Mouse (Mus musculus) heart, embryonic 16.5 days (tissue): ENCODE measurements around the gene Efna3. TPM values are rescaled to one million over a fixed set of nuclear protein-coding genes. Genes with fewer than 3 reads are reported as not detected.
A peak's percentile ranks its signal among the peaks of the same experiment; 100 is the strongest.

Experiments
- ATAC-seq: fragments of 200-750 bp; cut with Nextera tagmentation; replicated peaks from 2 replicates; pipeline ENCODE4 v1.8.0; 2017; ENCODE audit warnings: moderate number of reproducible peaks; ENCODE audit not compliant: insufficient read depth, low FRiP score; ENCODE audit errors: extremely low read depth
- H3K27ac ChIP-seq: fragments of 300-500 bp; sonication (generic); 2 replicates; pipeline ENCODE4 v1.5.1; 2014; ENCODE audit warnings: mild to moderate bottlenecking, low read length, control low read depth, moderate library complexity
- H3K27me3 ChIP-seq: fragments of 300-500 bp; sonication (generic); 2 replicates; pipeline ENCODE4 v1.6.1; 2014; ENCODE audit warnings: low read length, mixed read lengths; ENCODE audit not compliant: control insufficient read depth, insufficient read depth
- H3K36me3 ChIP-seq: fragments of 300-500 bp; sonication (generic); 2 replicates; pipeline ENCODE4 v1.6.1; 2014; ENCODE audit not compliant: control insufficient read depth, insufficient read depth
- H3K4me1 ChIP-seq: fragments of 300-500 bp; sonication (generic); 2 replicates; pipeline ENCODE4 v1.6.1; 2014; ENCODE audit warnings: low read length, mixed read lengths; ENCODE audit not compliant: control insufficient read depth, insufficient read depth
- H3K4me2 ChIP-seq: fragments of 300-500 bp; sonication (generic); 2 replicates; pipeline ENCODE4 v1.6.1; 2014; ENCODE audit warnings: low read depth, mild to moderate bottlenecking, control low read depth, low read length
- H3K4me3 ChIP-seq: fragments of 300-500 bp; sonication (generic); 2 replicates; pipeline ENCODE4 v1.5.1; 2014; ENCODE audit warnings: mild to moderate bottlenecking, control low read depth, low read length
- H3K9ac ChIP-seq: fragments of 300-500 bp; sonication (generic); 2 replicates; pipeline ENCODE4 v1.6.1; 2014; ENCODE audit warnings: low read length, control low read depth
- H3K9me3 ChIP-seq: fragments of 300-500 bp; sonication (generic); replicated peaks from 2 replicates; pipeline ENCODE4 v1.6.1; 2016; ENCODE audit warnings: low read length; ENCODE audit not compliant: control insufficient read depth
- WGBS: fragments of 180-500 bp; shearing (Covaris S2); extraction: QIAGEN DNeasy Blood & Tissue Kit; methylation state at CpG from one replicate; pipeline ENCODE4 v1.1.7; 2014; 5-methylcytosine and 5-hydroxymethylcytosine counted together
- polyA plus RNA-seq: library from polyadenylated mRNA; unstranded; fragments of >200 nt; fragmentation: Nextera tagmentation; extraction: Ambion mirVana; gene quantifications from 2 replicates; pipeline ENCODE4 v1.2.1, GENCODE M21; 2015

The Efna3 gene
- polyA plus RNA-seq, 1 experiment from 2014 or later: 0.89 TPM

GRCm38 (mm10) chr3:89278643-89279042, 44.1 kb downstream of the Efna3 start:
- H3K4me3 ChIP-seq: peak overlapping the region; percentile 69
- no peak for ATAC-seq
- WGBS: 17% methylated on average over 8 of the region's 8 CpGs
- H3K9ac ChIP-seq: peak overlapping the region; percentile 83
- peaks cover 12% of the 10 kb centered on the region for H3K36me3 ChIP-seq
- no peaks in the 10 kb centered on the region for H3K9me3 ChIP-seq
- H3K27ac ChIP-seq: peak overlapping the region; percentile 91
- peaks cover 2% of the 10 kb centered on the region; the same call in 1 of the 2 replicates for H3K27me3 ChIP-seq
- H3K4me1 ChIP-seq: peaks cover 28% of the 10 kb centered on the region
- H3K4me2 ChIP-seq: peak overlapping the region; percentile 98

GRCm38 (mm10) chr3:89278107-89278506, 44.7 kb downstream of the Efna3 start:
- H3K27me3 ChIP-seq: peaks cover 2% of the 10 kb centered on the region; the same call in 1 of the 2 replicates
- H3K4me3 ChIP-seq: peak overlapping the region; percentile 69
- H3K4me2 ChIP-seq: peak overlapping the region; percentile 98
- 41% methylated on average over 7 of the region's 7 CpGs for WGBS
- peak; percentile 11 for ATAC-seq
- peaks cover 28% of the 10 kb centered on the region for H3K4me1 ChIP-seq
- peaks cover 12% of the 10 kb centered on the region for H3K36me3 ChIP-seq
- no peaks in the 10 kb centered on the region for H3K9me3 ChIP-seq
- H3K9ac ChIP-seq: peak overlapping the region; percentile 83
- peak overlapping the region; percentile 91 for H3K27ac ChIP-seq

DNA sequence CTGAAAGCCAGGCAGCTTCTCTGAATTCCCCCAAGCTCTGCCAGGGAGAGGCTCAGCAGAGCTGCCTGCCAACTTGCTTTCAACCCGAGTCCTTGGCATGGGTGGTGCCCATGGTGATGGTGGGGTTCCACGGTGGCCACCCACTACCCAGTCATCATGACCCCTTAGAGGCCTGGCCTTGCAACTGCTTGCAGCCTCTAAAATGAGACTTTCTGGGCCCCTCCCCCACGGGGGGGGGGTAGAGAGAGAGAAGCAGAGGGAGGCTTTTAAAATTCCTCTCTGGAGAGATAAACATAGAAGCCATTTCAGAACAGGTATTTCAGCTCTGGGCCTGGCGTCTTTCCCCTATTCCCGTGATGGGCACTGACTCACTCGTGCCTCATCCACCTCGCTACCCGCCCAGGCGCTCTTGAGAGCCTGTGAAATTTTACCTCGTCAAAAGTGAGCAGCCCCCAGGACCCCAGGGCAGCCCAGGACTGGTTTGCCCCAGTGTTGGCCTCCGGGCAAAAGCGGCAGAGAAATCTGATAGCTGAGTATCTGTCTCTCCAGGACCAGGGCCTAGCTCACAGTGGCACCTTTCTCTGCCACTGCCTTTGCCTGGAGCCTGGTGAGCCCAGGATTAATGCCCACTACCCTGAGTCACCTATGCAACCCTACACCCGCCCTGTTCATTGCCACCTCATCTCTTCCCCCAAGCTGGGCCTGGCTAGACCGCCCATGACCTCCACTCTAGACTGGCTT, 45.3 kb downstream of the Efna3 start:
- H3K9me3 ChIP-seq: no peaks in the 10 kb centered on the region
- peak overlapping the region; percentile 69 for H3K4me3 ChIP-seq
- H3K27me3 ChIP-seq: no peaks in the 10 kb centered on the region
- H3K27ac ChIP-seq: peak overlapping the region; percentile 91
- peaks cover 28% of the 10 kb centered on the region for H3K4me1 ChIP-seq
- 23% methylated on average over 14 of the region's 14 CpGs for WGBS
- peak; percentile 6; the same call in 1 of the 2 replicates for ATAC-seq
- peak overlapping the region; percentile 83 for H3K9ac ChIP-seq
- peaks cover 15% of the 10 kb centered on the region for H3K36me3 ChIP-seq
- peak overlapping the region; percentile 98 for H3K4me2 ChIP-seq

- H3K36me3 ChIP-seq: peaks cover 21% of the 10 kb centered on the region
- no peak for ATAC-seq
- H3K27me3 ChIP-seq: no peaks in the 10 kb centered on the region
- H3K4me3 ChIP-seq: no peak overlapping the region
- H3K4me2 ChIP-seq: peak overlapping the region; percentile 98; the same call in 1 of the 2 replicates
- WGBS: 87% methylated on average over 13 of the region's 13 CpGs
- H3K9me3 ChIP-seq: no peaks in the 10 kb centered on the region
- H3K27ac ChIP-seq: no peak overlapping the region
- H3K9ac ChIP-seq: no peak overlapping the region
- peaks cover 27% of the 10 kb centered on the region for H3K4me1 ChIP-seq
Measured at GRCm38 (mm10) chr3:89276061-89276460, 46.7 kb downstream of the Efna3 start.

DNA sequence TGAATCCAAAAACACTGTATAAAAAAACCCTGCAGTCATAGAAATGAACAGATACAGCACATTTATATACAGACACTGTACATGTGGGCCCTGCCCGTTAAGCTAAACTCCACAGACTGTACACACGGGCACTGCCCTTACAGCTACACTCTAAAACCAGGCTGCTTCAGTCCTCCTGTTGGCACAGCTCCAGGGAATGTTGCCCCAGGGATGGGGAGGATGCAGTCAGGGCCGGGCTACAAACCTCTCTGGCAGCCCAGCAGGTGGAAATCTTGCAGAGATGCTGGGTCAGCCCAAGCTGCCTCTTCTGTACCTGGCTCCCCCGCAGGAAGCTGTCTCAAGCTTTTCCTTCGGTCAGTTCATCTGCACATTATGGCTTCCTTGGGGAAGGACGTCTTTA, 51.0 kb downstream of the Efna3 start:
- Histone ChIP-seq H3K27me3 (no peaks in the 10 kb centered on the region), H3K4me2 (no peak overlapping the region), H3K9me3 (no peaks in the 10 kb centered on the region), H3K27ac (no peak overlapping the region), H3K36me3 (peaks cover 21% of the 10 kb centered on the region), H3K4me1 (peaks cover 37% of the 10 kb centered on the region), H3K9ac (no peak overlapping the region), H3K4me3 (no peak overlapping the region)
- WGBS: 43% methylated on average over 6 of the region's 6 CpGs
- ATAC-seq: no peak

DNA sequence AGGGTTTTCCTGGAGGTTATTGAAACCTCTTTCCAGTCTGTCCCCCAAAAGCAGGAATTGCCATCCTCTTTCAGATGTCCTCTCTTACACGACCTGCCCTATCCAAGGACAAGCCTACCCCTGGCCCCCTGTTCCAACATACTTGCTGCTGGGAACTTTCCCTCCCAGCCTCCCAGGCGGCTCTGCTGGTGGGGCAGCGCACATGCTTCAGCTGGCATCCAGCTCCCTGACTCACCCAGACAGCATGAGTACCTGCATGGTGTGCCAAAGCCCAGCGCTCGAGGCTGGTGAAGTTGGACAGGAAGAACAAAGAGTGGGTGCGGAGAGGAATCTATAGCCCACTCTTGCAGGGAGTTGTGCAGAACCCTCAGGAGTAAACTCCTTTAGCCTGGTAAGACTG, 51.9 kb downstream of the Efna3 start:
- Histone ChIP-seq H3K27me3 (no peaks in the 10 kb centered on the region), H3K9me3 (no peaks in the 10 kb centered on the region), H3K36me3 (peaks cover 20% of the 10 kb centered on the region), H3K27ac (peak overlapping the region; percentile 85), H3K4me1 (peaks cover 37% of the 10 kb centered on the region), H3K4me3 (peak overlapping the region; percentile 69; the same call in 1 of the 2 replicates), H3K4me2 (peak overlapping the region; percentile 82), H3K9ac (peak overlapping the region; percentile 77)
- no peak for ATAC-seq
- WGBS: 48% methylated on average over 6 of the region's 6 CpGs

DNA sequence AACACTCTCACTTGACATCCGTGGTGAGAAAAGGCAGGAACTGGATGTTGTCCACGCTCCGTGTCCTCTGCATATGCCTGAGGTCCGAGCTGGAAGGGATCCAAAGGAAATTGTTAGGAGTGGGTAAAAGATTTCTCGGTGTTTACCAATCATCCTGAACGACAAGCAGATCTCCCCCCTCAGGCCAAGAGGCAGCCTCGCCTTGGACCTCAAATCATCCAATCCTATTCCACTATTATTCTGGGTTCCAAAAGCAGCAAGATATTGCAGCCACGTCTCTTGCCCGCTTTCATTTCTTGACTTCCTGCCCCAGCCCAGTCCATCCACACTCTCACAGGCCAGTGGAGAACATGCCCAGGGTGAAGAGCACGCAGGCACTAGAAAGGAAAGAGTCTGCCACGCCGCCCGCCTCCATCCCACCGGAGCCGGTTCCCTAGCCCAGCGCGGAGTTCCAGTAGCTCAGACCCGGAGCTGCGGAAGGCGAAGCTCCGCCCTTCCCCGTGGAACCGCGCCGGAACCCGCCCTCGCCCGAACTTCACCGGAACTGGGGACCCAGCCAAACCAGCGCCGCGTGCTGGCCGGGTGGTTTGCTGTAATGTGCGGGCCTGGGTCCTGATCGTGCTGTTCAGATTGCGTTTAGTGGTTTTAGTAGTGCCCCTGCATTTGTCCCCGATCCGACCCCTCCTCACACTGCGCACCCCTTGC, 52.6 kb downstream of the Efna3 start, which contains the start of gene Slc50a1:
Gene Slc50a1 (minus strand): TSS at position 520 of the 705 bp plus-strand sequence.
- H3K4me1 ChIP-seq: peaks cover 38% of the 10 kb centered on the region
- peaks cover 13% of the 10 kb centered on the region for H3K36me3 ChIP-seq
- H3K4me3 ChIP-seq: peak within 1 kb of the TSS; percentile 69
- peak within 1 kb of the TSS; percentile 77 for H3K9ac ChIP-seq
- H3K27ac ChIP-seq: peak within 1 kb of the TSS; percentile 85
- peak within 1 kb of the TSS; percentile 82 for H3K4me2 ChIP-seq
- peak; percentile 58 for ATAC-seq
- H3K9me3 ChIP-seq: no peaks in the 10 kb centered on the region
- no peaks in the 10 kb centered on the region for H3K27me3 ChIP-seq
- WGBS: 3% methylated on average over 39 of the region's 39 CpGs

DNA sequence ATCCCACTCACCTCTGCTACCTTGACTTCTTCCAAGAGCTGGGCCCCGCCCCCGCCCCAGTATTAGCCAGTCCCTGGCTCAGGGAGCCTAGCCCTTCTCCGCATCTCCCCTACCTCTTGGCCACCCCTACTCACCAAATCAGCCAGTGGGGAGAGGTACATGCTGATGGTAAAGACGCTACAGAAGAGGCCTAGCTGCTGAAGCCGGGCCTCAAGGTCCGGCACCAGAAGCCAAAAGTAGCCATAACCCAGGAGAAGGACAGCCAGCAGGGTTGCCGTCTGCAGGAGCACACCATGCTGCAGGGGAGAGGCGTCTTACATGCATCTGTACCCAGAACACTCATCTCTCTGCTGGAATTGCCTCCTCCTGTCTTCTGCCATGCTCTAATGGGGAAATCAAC, 53.8 kb downstream of the Efna3 start:
- peaks cover 38% of the 10 kb centered on the region for H3K4me1 ChIP-seq
- no peaks in the 10 kb centered on the region for H3K27me3 ChIP-seq
- peak overlapping the region; percentile 82 for H3K4me2 ChIP-seq
- 71% methylated on average over 8 of the region's 8 CpGs for WGBS
- ATAC-seq: no peak
- H3K9ac ChIP-seq: no peak overlapping the region; the same call in 1 of the 2 replicates
- H3K9me3 ChIP-seq: no peaks in the 10 kb centered on the region
- H3K27ac ChIP-seq: no peak overlapping the region
- H3K36me3 ChIP-seq: peaks cover 9% of the 10 kb centered on the region
- no peak overlapping the region for H3K4me3 ChIP-seq

DNA sequence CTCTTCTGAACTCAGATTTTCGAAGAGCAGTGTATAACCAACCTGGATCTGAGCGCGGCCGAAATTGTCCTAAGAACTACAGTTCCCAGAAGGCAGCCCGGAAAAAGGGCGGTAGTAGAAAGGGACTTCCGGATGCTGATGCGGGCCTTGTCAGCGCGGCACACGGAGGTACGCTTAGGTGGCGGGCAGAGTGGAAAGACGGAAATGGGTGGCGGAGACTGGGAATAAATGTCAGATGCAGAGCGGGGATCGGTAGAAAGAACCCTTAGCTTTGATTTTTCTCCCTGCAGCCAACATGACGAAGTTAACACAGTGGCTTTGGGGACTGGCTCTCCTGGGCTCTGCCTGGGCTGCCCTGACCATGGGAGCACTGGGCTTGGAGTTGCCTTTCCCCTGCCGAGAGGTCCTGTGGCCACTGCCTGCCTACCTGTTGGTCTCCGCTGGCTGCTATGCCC, 56.3 kb downstream of the Efna3 start:
- under 1% methylated on average over 20 of the region's 20 CpGs for WGBS
- peak overlapping the region; percentile 72 for H3K4me3 ChIP-seq
- H3K9me3 ChIP-seq: no peaks in the 10 kb centered on the region
- no peaks in the 10 kb centered on the region for H3K27me3 ChIP-seq
- peak overlapping the region; percentile 81 for H3K4me2 ChIP-seq
- peak overlapping the region; percentile 90 for H3K9ac ChIP-seq
- ATAC-seq: peak; percentile 79
- H3K4me1 ChIP-seq: peaks cover 35% of the 10 kb centered on the region
- H3K27ac ChIP-seq: peak overlapping the region; percentile 75
- H3K36me3 ChIP-seq: no peaks in the 10 kb centered on the region
